Mouse (Mus musculus) megakaryocyte, embryonic 14.5 days (primary cell): Measurements from ENCODE around the gene Hpd.

Source experiments
- FLI1 ChIP-seq: IDR thresholded peaks from 2 replicates; pipeline ENCODE4 v1.6.1; 2012; ENCODE audit warnings: low read length, inconsistent platforms, mixed read lengths
- GATA1 ChIP-seq: IDR thresholded peaks from 3 replicates; pipeline ENCODE4 v1.6.1; 2012; ENCODE audit warnings: mixed read lengths, low read length, inconsistent platforms, borderline replicate concordance

DNA sequence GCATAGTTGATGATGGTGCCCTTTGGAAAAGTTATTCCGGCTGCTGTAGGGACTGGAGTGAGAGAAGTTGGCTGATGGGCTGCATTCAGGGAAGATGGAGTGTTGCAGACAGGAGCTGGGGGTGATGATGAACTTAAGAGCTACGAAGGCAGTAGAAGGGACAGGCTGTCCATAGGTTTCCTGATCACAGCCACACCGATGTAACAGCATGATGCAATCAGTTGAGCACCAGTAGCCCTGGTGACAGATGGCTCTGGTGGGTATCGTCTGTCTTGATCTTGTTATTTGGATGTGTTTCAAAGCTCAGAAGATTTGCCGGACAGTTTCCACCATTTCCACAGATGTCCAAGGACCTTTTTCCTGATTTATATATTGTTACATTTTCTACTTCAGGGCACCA, 19.5 kb upstream of the Hpd start:
- TF ChIP-seq GATA1 (no peak), FLI1 (no peak)
